Mouse (Mus musculus): ENCODE results near the gene Trim46. TPM values are rescaled to one million over a fixed set of nuclear protein-coding genes. Genes with fewer than 3 reads are reported as not detected.

Trim46 gene
- total RNA-seq, 1 experiment from 2014 or later, result 7.1 TPM

DNA sequence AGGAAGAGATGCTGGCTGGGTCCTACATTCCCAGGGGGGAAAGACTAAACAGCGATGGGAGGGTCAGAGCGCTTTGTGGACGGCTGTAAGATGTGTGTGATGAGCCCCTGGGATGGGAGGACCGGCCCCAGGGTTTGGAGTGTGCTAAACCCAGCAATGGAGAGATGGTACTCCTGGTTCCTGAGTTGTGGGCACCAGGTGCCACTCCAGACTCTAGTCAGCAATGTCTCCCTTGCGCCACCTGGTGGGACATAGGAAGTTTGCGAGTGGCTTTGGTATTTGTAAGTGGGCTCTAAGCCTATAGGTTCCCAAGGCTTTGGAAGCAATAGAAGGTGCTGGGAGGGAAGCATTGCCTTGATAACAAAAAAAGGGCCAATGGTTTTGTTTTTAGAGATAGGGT lies 30.3 kb downstream of the Trim46 start:
- peak; percentile 66 for ATAC-seq (replicated peaks; ENCODE audit: low read depth, poor library complexity, severe bottlenecking)

DNA sequence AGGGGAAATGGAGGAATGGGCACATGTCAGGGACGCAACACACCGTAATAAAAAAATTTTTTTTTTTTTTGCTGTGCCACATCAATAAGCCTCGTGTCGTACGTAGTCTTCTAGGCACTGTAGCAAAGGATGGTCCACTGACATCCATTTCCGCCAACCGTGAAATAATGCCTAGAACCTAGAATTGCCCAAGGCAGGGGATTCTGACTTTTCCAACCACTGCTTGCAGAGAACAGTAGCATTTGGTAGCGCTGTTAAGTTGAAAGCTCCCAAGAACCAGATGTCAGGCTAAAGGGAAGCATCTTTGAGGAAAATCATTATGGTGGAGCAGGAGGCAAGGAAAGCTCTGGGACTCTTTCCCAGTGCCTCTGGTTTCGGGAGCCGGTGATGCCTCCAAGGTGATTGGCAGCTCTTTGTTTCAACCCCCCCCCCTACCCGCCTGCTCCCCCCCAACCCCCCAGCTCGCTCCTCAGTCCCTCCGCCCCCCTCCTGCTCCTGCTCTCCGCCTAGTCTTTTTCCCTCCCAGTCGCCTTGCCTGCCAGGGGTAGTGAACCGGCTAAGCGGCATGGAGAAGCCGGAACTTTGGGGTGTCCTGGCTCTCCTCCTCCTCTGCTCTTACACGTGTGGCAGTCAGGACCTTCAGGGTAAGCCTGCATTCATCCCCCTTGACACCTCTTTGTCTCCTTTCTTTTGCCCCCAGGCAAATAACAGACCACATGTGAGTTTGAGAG lies 31.3 kb downstream of the Trim46 start, which contains the start of gene Thbs3:
TSS of gene Thbs3 (plus strand) at position 500 of the 731 bp plus-strand sequence.
- no peak for ATAC-seq (replicated peaks; ENCODE audit: low read depth, poor library complexity, severe bottlenecking)

- ATAC-seq (replicated peaks; ENCODE audit: low read depth, poor library complexity, severe bottlenecking), result peak; percentile 84
These were observed 32.1 kb downstream of the Trim46 start for GRCm38 (mm10) chr3:89213803-89214530.

DNA sequence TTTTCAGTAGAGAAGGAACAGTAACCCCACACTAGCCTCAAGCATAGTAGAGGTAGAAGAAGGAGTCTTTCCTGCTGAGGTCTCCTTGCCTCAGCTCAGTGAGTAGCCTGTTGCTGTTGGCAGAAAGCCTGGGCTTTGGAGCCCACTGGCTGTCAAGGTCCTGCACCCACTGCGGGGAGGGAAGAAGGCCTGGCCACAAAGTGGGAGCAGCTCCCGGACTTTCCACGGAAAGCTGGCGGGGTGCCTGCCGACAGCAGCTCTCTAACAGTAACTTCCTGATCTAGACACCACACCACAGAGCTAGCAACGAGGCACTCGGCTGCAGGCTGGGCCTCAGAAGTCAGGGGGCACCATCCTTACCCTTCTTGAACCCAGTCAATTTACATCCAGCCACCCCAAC lies 35.4 kb downstream of the Trim46 start:
- ATAC-seq (replicated peaks; ENCODE audit: low read depth, poor library complexity, severe bottlenecking), result no peak

DNA sequence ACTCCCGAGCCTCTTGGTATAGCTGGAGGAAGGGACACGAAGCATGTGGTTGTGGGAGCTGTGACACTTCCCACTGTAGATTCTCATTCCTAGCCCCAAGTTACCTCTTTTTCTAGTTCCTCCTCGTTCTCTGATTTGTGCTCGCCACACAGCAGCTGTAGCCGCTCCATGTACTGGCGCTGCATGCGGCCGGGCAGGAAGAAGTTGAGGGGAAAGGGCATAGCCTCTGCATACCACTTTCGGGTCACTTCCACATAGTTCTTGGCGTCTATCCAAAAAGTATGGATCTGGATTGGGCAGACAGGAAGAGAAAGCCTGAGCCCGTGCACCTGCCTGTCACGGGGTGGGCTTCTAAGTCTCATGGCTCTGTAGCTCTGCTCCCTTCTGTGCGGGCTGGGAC lies 35.9 kb downstream of the Trim46 start:
- no peak for ATAC-seq (replicated peaks; ENCODE audit: low read depth, poor library complexity, severe bottlenecking)

- no peak for ATAC-seq (replicated peaks; ENCODE audit: low read depth, poor library complexity, severe bottlenecking)
These were observed 36.4 kb downstream of the Trim46 start for GRCm38 (mm10) chr3:89209731-89210130.

DNA sequence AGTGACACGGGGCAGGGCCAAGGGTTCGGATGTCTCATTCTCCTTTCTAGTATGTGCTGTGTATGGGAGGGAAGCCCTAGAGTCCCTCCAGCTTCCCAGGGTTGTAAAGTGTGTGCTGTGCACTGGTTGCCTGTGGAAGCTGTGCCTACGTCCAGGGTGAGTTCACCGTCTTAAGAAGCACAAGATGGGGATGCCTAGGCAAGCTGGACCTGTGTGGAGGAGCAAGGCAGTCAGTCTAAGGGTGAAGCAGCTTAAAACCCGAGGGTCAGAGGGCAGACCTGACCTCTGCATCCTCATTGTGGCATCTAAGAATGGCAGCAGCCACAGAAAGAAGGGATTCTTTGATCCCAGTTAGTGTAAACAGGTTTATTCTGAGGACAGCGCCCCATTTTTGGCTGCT lies 37.4 kb downstream of the Trim46 start:
- no peak for ATAC-seq (replicated peaks; ENCODE audit: low read depth, poor library complexity, severe bottlenecking)

DNA sequence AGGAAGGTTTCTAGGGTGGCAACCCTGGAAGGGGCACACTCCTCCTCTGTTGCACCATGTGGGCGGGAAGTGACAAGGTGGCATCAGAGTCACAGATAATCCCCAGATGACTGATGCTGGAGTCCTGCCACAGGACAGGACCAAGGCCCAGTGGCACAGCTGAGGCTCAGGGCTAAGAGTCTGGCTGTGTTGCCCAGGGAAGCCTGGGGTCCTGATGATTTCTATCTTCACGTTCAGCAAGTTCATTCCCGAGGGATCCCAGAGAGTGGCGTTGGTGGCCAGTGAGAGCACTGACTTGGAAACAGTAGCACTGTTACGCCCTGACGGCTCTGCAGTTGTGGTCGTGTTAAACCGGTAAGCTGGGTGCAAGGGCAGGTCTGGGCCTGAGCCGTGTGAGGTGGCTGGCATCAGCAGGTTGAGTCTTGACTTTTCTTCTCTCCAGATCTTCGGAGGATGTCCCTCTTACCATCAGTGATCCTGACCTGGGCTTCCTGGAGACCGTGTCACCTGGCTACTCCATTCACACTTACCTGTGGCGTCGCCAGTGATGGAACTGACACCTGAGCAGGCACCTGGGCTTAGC lies 37.9 kb downstream of the Trim46 start:
- no peak for ATAC-seq (replicated peaks; ENCODE audit: low read depth, poor library complexity, severe bottlenecking)

DNA sequence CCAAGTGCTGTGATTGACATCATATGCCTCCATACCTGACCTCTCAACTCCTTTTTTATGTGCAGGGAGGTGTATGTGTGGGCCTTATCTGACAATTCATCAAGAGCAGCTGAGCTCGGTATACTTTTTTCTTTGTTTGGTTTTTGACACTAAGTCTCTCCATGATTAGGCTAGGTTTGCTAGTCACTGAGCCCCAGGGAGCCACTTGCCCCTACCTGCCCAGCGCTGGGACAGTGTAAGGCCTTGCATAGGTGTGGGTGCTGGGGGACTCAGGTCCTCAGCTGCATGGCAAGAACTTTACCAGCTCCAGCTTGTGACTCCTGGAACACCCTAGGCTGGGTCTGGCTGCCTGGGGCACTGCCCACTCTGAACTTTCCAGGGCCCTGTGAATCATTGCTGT lies 39.4 kb downstream of the Trim46 start:
- no peak for ATAC-seq (replicated peaks; ENCODE audit: low read depth, poor library complexity, severe bottlenecking)

DNA sequence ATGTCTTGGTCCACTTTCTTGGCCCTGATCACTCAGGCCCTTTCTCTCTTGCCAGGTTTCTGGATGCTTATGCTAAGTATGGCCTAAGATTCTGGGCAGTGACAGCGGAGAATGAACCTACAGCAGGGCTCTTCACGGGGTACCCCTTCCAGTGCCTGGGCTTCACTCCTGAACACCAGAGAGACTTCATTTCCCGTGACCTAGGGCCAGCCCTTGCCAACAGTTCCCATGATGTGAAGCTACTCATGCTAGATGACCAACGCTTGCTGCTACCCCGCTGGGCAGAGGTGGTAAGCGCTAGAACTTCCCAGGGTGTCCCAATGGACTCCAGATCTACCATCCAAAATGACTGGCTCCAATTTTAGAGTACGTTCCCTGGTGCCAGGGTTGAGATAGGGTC lies 40.0 kb downstream of the Trim46 start:
- ATAC-seq (replicated peaks; ENCODE audit: low read depth, poor library complexity, severe bottlenecking), result no peak

GRCm38 (mm10) chr3:89203142-89203514 lies 43.0 kb downstream of the Trim46 start:
- ATAC-seq (replicated peaks; ENCODE audit: low read depth, poor library complexity, severe bottlenecking), result no peak

DNA sequence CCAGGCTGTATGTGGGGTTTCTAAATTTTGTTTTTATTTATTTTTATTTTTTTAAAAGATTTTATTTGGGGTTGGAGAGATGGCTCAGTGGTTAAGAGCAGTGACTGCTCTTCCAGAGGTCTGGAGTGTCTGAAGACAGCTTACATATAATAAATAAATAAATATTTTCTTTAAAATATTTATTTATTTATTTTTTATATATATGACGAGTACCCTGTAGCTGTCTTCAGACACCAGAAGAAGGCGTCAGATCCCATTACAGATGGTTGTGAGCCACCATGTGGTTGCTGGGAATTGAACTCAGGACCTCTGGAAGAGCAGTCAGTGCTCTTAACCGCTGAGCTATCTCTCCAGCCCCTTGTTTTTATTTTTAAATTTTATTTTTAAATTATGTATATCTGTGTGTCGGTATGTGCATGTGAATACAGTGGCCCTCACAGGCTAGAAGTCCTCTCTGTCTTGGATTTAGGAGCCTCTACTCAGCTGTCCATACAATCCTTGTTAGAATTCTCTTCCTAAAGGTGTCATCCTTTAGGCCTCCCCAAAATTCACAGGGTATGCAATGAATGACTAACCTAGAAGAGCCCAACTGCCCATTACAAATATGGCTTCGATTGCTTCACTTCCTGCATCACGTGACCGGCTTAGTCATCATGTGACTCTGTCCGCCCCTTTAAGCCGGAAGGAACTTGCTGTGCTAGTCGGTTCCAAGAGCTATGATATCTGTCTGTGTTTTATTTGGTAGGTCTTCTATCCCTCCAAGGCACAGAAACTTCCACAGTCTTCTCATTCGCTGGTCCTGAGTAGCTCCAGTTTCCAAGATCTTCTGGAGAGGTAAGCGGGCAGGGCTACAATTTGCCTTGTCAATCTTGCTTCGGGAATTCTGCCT lies 43.6 kb downstream of the Trim46 start, which contains the start of gene Gba:
TSS of gene Gba (plus strand) at position 676 of the 889 bp plus-strand sequence.
- peak; percentile 89 for ATAC-seq (replicated peaks; ENCODE audit: low read depth, poor library complexity, severe bottlenecking)

GRCm38 (mm10) chr3:89199839-89200238 lies 46.3 kb downstream of the Trim46 start:
- no peak for ATAC-seq (replicated peaks; ENCODE audit: low read depth, poor library complexity, severe bottlenecking)

DNA sequence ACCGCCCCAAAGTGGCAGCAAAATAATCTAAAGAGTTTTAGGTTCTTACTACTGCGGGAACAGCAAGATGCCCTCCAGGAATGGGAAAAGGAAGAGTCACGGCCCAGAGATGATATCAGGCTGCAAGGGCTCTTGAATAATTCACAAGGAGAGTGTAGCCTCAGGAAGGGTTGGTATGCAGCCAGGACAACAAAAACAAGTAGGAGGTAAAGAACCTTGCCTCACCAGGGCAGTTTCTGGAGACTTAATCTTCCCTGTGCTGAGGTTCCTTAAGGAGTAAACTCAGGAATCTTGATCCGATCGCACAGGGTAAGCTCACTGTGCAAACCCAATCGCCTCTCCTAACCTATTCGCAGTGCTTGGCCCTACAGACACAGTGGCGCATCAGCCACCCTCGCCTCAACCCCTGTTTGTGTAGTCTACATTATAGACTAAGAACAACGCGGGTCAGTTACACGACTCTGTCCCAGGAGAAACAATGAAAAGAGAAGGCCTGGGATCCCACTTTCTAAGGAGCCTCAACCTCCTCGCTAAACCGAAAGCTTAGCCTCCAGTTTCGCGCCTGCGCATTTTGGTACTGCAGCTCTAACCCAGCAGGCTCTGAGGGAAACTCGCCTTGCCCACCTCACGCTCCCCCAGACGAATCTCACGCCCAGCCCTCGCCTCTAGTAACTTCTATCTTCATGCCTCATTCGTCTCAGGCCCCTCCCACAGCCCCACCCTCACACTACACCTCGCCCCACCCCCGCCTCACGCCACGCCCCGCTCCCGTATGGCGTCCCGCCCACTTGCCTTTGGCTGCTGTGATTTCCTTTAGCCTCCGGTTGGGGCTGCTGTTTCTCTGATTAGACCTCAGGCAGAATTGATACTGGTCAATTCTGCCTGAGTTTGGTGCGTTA lies 49.9 kb downstream of the Trim46 start:
- peak; percentile 98 for ATAC-seq (replicated peaks; ENCODE audit: low read depth, poor library complexity, severe bottlenecking)

DNA sequence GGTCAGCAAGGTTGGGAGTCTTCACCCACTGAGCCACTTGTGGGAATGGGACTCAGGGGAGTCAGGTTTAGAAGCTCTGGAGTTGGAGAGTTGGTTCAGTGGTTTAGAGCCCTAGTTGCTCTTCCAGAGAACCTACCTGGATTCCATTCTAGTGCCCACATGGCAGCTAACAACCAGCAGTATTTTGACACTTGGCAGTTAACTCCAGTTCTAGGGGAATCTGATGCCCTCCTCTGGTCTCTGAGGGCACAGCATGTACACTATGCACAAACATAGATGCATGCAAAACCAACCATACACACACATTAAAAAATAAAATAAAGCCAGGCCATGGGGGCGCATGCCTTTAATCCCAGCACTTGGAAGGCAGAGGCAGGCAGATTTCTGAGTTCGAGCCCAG lies 52.3 kb downstream of the Trim46 start:
- peak; percentile 33; the same call in 1 of the 2 replicates for ATAC-seq (replicated peaks; ENCODE audit: low read depth, poor library complexity, severe bottlenecking)

GRCm38 (mm10) chr3:89193351-89193750 lies 52.8 kb downstream of the Trim46 start:
- no peak for ATAC-seq (replicated peaks; ENCODE audit: low read depth, poor library complexity, severe bottlenecking)

DNA sequence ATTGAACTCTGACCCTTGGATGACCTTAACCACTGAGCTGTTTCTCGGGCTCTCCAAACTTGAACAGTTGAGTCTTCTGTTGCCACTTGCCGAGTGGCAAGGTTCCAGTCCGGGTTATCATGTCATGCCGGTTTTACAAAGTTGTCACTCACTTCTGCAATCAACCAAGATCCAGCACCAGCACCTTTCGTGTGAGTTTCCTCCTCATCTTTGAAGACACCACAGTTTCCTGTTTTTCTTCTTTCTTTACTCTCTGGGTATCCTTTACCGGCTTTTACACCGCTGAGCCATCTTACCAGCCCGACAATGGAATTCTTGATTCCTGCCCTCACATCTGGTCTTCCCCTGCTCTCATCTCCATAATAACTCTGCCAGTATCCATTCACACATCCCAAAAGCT lies 55.7 kb downstream of the Trim46 start:
- ATAC-seq (replicated peaks; ENCODE audit: low read depth, poor library complexity, severe bottlenecking), result peak; percentile 53

- no peak for ATAC-seq (replicated peaks; ENCODE audit: low read depth, poor library complexity, severe bottlenecking)
These were observed 57.6 kb downstream of the Trim46 start for GRCm38 (mm10) chr3:89188478-89188875.
